ENCODE assay signal across 9 mouse cellular contexts in the genomic region with DNA sequence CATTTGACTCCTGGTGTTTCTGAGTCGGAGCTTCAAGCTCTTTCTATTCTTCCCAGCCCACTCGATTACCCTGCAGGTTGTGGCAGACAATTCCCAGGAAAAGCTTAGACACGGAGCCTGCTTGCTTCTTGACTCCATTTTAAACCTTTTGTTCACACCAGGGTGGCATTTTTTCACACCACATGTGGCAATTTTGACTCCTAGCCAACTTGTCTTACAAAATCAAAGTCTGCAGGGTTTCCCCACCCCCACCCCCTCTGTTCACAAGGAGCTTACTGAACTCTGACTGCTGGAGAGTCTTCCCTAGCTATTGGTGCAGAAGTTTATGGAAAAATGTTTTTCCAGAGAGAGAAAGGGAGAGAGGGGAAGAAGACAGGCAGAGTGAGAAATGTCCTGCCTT.
DNase-seq lines count a peak whose midpoint lies in the region; ATAC-seq and TF ChIP-seq lines count a peak whose summit lies in the region.
"Had no signal": no experiment of that assay in that cellular context is flagged by ENCODE, and none has a peak within 500 bp of the region (broad histone marks: within the 10 kb centered on the region; RNA-seq: fewer than 3 reads in every experiment).

No protein-coding gene starts in this region.

- H3K4me3 ChIP-seq in forebrain, postnatal 0 days (ENCODE audit: low read depth, low read length): peak overlapping the region; percentile 48
- H3K4me3 ChIP-seq in kidney, adult 2 months (ENCODE audit: insufficient read depth, low read depth, low read length): no peak overlapping the region
- H3K4me3 ChIP-seq in lung, postnatal 0 days (ENCODE audit: low read depth, low read length): no peak overlapping the region
- H3K4me3 ChIP-seq: lung, embryonic 15.5 days had no signal

- no peaks in the 10 kb centered on the region for H3K36me3 ChIP-seq in forebrain, postnatal 0 days (ENCODE audit: insufficient read depth)
- no peaks in the 10 kb centered on the region for H3K36me3 ChIP-seq in kidney, adult 2 months (ENCODE audit: control insufficient read depth, insufficient read depth, low read length)
- H3K36me3 ChIP-seq in lung, postnatal 0 days (ENCODE audit: insufficient read depth, low read length): no peaks in the 10 kb centered on the region
- H3K36me3 ChIP-seq: lung, embryonic 15.5 days had no signal

- TF ChIP-seq EP300 in lung, postnatal 0 days (IDR thresholded peaks at IDR 0.05): no peak

- H3K9me3 ChIP-seq in forebrain, postnatal 0 days (ENCODE audit: low read length): no peaks in the 10 kb centered on the region
- H3K9me3 ChIP-seq in lung, postnatal 0 days (ENCODE audit: low read length): no peaks in the 10 kb centered on the region
- H3K9me3 ChIP-seq: lung, embryonic 15.5 days had no signal

- H3K4me1 ChIP-seq in forebrain, postnatal 0 days (ENCODE audit: insufficient read depth): no peaks in the 10 kb centered on the region; the same call in 1 of the 2 replicates
- peaks cover 7% of the 10 kb centered on the region; the same call in 1 of the 2 replicates for H3K4me1 ChIP-seq in kidney, adult 2 months (ENCODE audit: control insufficient read depth, insufficient read depth, low read length)
- H3K4me1 ChIP-seq in lung, postnatal 0 days (ENCODE audit: insufficient read depth, low read depth, low read length): no peaks in the 10 kb centered on the region

- no peaks in the 10 kb centered on the region for H3K27me3 ChIP-seq in forebrain, postnatal 0 days (ENCODE audit: insufficient read depth, low read length)
- H3K27me3 ChIP-seq in kidney, adult 2 months (replicated peaks; ENCODE audit: control insufficient read depth, insufficient read depth, low read length): no peaks in the 10 kb centered on the region
- no peaks in the 10 kb centered on the region for H3K27me3 ChIP-seq in lung, postnatal 0 days (replicated peaks; ENCODE audit: insufficient read depth, low read length)
- H3K27me3 ChIP-seq: lung, embryonic 15.5 days had no signal

- peak overlapping the region; percentile 88; the same call in 1 of the 2 replicates for H3K9ac ChIP-seq in forebrain, postnatal 0 days
- H3K9ac ChIP-seq in lung, postnatal 0 days (replicated peaks; ENCODE audit: low read depth): no peak overlapping the region
- H3K9ac ChIP-seq: lung, embryonic 15.5 days had no signal

- TF ChIP-seq POLR2A in kidney, adult 2 months (IDR thresholded peaks at IDR 0.05; ENCODE audit: low read depth, low read length): no peak

- peak overlapping the region; percentile 76 for H3K4me2 ChIP-seq in forebrain, postnatal 0 days (ENCODE audit: low read depth)
- no peak overlapping the region for H3K4me2 ChIP-seq in lung, postnatal 0 days (replicated peaks; ENCODE audit: low read depth, low read length)
- H3K4me2 ChIP-seq: lung, embryonic 15.5 days had no signal

- peak overlapping the region; percentile 76 for H3K27ac ChIP-seq in forebrain, postnatal 0 days (ENCODE audit: low read depth, low read length)
- no peak overlapping the region for H3K27ac ChIP-seq in kidney, adult 2 months (ENCODE audit: insufficient read depth, low read depth, low read length)
- no peak overlapping the region for H3K27ac ChIP-seq in lung, postnatal 0 days (ENCODE audit: low read length)
- H3K27ac ChIP-seq: lung, embryonic 15.5 days had no signal

- no peak for TF ChIP-seq CTCF in forebrain, postnatal 0 days (IDR thresholded peaks at IDR 0.05; ENCODE audit: low read depth)
- TF ChIP-seq CTCF in kidney, adult 2 months (conservative IDR thresholded peaks at IDR 0.05; ENCODE audit: insufficient read depth, insufficient read length, low read depth, low read length): no peak
- TF ChIP-seq CTCF in lung, postnatal 0 days (IDR thresholded peaks at IDR 0.05): no peak

- 5% methylated on average over 3 of the region's 3 CpGs for WGBS in forebrain, postnatal 0 days
- 21% methylated on average over 3 of the region's 3 CpGs for WGBS in kidney, adult 2 months
- 20% methylated on average over 3 of the region's 3 CpGs for WGBS in lung, postnatal 0 days

- ATAC-seq in forebrain, postnatal 0 days: peak; percentile 53
- ATAC-seq in lung, postnatal 0 days: no peak
- ATAC-seq in erythroblast, adult 5-6 weeks (replicated peaks; ENCODE audit: low FRiP score, poor library complexity, severe bottlenecking): no peak

- peak; percentile 47 for DNase-seq in adrenal gland, postnatal 10 days
- no peak for DNase-seq in adrenal gland, adult 8-10 months
- peak; percentile 86 for DNase-seq in brain, adult 2 months (ENCODE audit: low read depth, low spot score)
- DNase-seq in forebrain, postnatal 0 days: peak; percentile 93
- peak; percentile 80 for DNase-seq in kidney, adult 2 months
- peak; percentile 58 for DNase-seq in lung, postnatal 0 days (ENCODE audit: low spot score)
- peak; percentile 52 for DNase-seq in skeletal muscle tissue, adult 2 months (ENCODE audit: low read depth, low spot score)
